Mouse (Mus musculus): ENCODE data around the gene Olfr851. TPM values are rescaled to one million over a fixed set of nuclear protein-coding genes. Genes with fewer than 3 reads are reported as not detected.

The Olfr851 gene
- not detected in 2 replicates for polyA plus RNA-seq (2015; fragmentation: Nextera tagmentation; extraction: Ambion mirVana)

GRCm38 (mm10) chr9:19492995-19493394 lies at the start of gene Olfr851:
Olfr851 (plus strand) TSS chr9:19493295.
- Histone ChIP-seq H3K4me1 (replicated peaks) (no peaks in the 10 kb centered on the region), H3K4me3 (replicated peaks) (no peak within 1 kb of the TSS), H3K9me3 (replicated peaks) (no peaks in the 10 kb centered on the region), H3K27me3 (no peaks in the 10 kb centered on the region), H3K9ac (no peak within 1 kb of the TSS), H3K36me3 (no peaks in the 10 kb centered on the region), H3K27ac (no peak within 1 kb of the TSS), H3K4me2 (no peak within 1 kb of the TSS)
- DNase-seq (no peak), ATAC-seq (ENCODE audit: low read depth) (no peak)

DNA sequence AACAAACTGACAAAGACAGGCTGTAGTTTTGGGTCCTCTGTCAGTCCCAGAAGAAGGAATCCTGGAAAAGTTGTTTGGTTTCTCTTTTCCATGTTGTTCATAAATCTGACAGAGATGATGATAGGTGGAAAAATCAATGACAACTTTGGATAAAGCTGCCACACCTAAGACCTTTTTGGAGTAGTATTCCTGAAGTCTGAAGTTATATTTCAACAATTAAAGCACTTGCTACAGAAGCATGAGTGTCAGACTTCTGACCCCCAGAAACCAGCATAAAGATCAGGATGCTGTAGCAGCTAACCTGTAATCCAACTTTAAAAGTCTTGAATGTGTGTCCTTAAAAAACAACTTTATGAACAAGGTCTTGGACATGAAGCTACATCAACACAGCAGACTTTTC lies 14.9 kb upstream of the Olfr851 start, which contains the start of gene Olfr850:
Gene Olfr850, minus strand, starts transcription at position 101 of the 400 bp plus-strand sequence.
- no peak for ATAC-seq (ENCODE audit: low read depth)
- H3K27ac ChIP-seq, result no peak within 1 kb of the TSS
- no peak for DNase-seq

GRCm38 (mm10) chr9:19540976-19541375 lies 47.9 kb downstream of the Olfr851 start, which contains the start of gene Olfr853:
Olfr853 (minus strand) TSS chr9:19541076.
- ATAC-seq (ENCODE audit: low read depth) (no peak), DNase-seq (no peak)
- Histone ChIP-seq H3K9ac (no peak within 1 kb of the TSS), H3K27ac (no peak within 1 kb of the TSS), H3K9me3 (replicated peaks) (no peaks in the 10 kb centered on the region), H3K4me3 (replicated peaks) (no peak within 1 kb of the TSS), H3K27me3 (no peaks in the 10 kb centered on the region), H3K36me3 (no peaks in the 10 kb centered on the region), H3K4me2 (no peak within 1 kb of the TSS), H3K4me1 (replicated peaks) (no peaks in the 10 kb centered on the region)
- 68% methylated on average over 1 of the region's 1 CpGs for WGBS (ENCODE audit: insufficient replicate concordance)

More for the DNA sequence above, 14.9 kb upstream of the Olfr851 start, which contains the start of gene Olfr850:
- no peaks in the 10 kb centered on the region for H3K9me3 ChIP-seq (replicated peaks)
- no peaks in the 10 kb centered on the region for H3K27me3 ChIP-seq
- no peak within 1 kb of the TSS for H3K4me3 ChIP-seq (replicated peaks)
- H3K4me2 ChIP-seq, result no peak within 1 kb of the TSS
- H3K4me1 ChIP-seq (replicated peaks), result no peaks in the 10 kb centered on the region
- no peak within 1 kb of the TSS for H3K9ac ChIP-seq
- H3K36me3 ChIP-seq, result no peaks in the 10 kb centered on the region

Other genes starting within 250 kb of the Olfr851 start
- not detected in 2 replicates for gene Olfr843, start 241.3 kb upstream of the Olfr851 start, polyA plus RNA-seq (2015; fragmentation: Nextera tagmentation; extraction: Ambion mirVana)
- not detected in 2 replicates for gene Olfr844, start 176.9 kb upstream of the Olfr851 start, polyA plus RNA-seq (2015; fragmentation: Nextera tagmentation; extraction: Ambion mirVana)
- not detected in 2 replicates for gene Olfr845, start 156.8 kb upstream of the Olfr851 start, polyA plus RNA-seq (2015; fragmentation: Nextera tagmentation; extraction: Ambion mirVana)
- gene Olfr846, start 129.3 kb upstream of the Olfr851 start, polyA plus RNA-seq (2015; fragmentation: Nextera tagmentation; extraction: Ambion mirVana), result not detected in 2 replicates
- gene Olfr847, start 114.6 kb upstream of the Olfr851 start, polyA plus RNA-seq (2015; fragmentation: Nextera tagmentation; extraction: Ambion mirVana), result not detected in 2 replicates
- not detected in 2 replicates for gene Olfr849, start 53.0 kb upstream of the Olfr851 start, polyA plus RNA-seq (2015; fragmentation: Nextera tagmentation; extraction: Ambion mirVana)
- gene Olfr850, start 15.0 kb upstream of the Olfr851 start, polyA plus RNA-seq (2015; fragmentation: Nextera tagmentation; extraction: Ambion mirVana), result not detected in 2 replicates
- not detected in 2 replicates for gene Olfr853, start 47.8 kb downstream of the Olfr851 start, polyA plus RNA-seq (2015; fragmentation: Nextera tagmentation; extraction: Ambion mirVana)
- not detected in 2 replicates for gene Olfr854, start 74.1 kb downstream of the Olfr851 start, polyA plus RNA-seq (2015; fragmentation: Nextera tagmentation; extraction: Ambion mirVana)
- not detected in 2 replicates for gene Olfr855, start 89.3 kb downstream of the Olfr851 start, polyA plus RNA-seq (2015; fragmentation: Nextera tagmentation; extraction: Ambion mirVana)
- gene Zfp317, start 128.8 kb downstream of the Olfr851 start, polyA plus RNA-seq (2015; fragmentation: Nextera tagmentation; extraction: Ambion mirVana), result 9.6 and 11.2 TPM in 2 replicates
- not detected in 2 replicates for gene Olfr857, start 216.1 kb downstream of the Olfr851 start, polyA plus RNA-seq (2015; fragmentation: Nextera tagmentation; extraction: Ambion mirVana)

Data from liver, embryonic 13.5 days (tissue).